Mouse (Mus musculus): ENCODE data around the gene F8. TPM values are rescaled to one million over a fixed set of nuclear protein-coding genes. Genes with fewer than 3 reads are reported as not detected.
A peak's percentile ranks its signal among the peaks of the same experiment; 100 is the strongest.
"Not testable (repeated sequence)": the region's sequence is repeated elsewhere in the genome, so short reads cannot be mapped to it uniquely, and the experiment has no call there.

Gene F8
- polyA plus RNA-seq, 1 experiment from 2014 or later = 0.77 TPM

- H3K9me3 ChIP-seq = no peaks in the 10 kb centered on the region
- no peak overlapping the region for H3K27ac ChIP-seq
- H3K4me3 ChIP-seq (replicated peaks) = no peak overlapping the region
- no peaks in the 10 kb centered on the region for H3K27me3 ChIP-seq (replicated peaks)
- ATAC-seq = no peak
- no peaks in the 10 kb centered on the region for H3K4me1 ChIP-seq (replicated peaks)
- 69% methylated on average over 8 of the region's 8 CpGs for WGBS
- H3K36me3 ChIP-seq = no peaks in the 10 kb centered on the region
- no peak overlapping the region for H3K9ac ChIP-seq
- no peak overlapping the region for H3K4me2 ChIP-seq (replicated peaks)
These were observed 110.7 kb downstream of the F8 start for GRCm38 (mm10) chrX:75271676-75272075.

GRCm38 (mm10) chrX:75233603-75234376 lies 148.6 kb downstream of the F8 start:
- not testable (repeated sequence) for H3K4me3 ChIP-seq (replicated peaks); H3K4me1 ChIP-seq (replicated peaks); H3K9me3 ChIP-seq; H3K36me3 ChIP-seq; ATAC-seq; H3K4me2 ChIP-seq (replicated peaks); H3K27ac ChIP-seq; H3K9ac ChIP-seq; H3K27me3 ChIP-seq (replicated peaks)
- 45% methylated on average over 8 of the region's 8 CpGs for WGBS

- Histone ChIP-seq H3K9me3 (no peaks in the 10 kb centered on the region), H3K4me3 (replicated peaks) (no peak overlapping the region), H3K27me3 (replicated peaks) (no peaks in the 10 kb centered on the region), H3K4me1 (replicated peaks) (no peaks in the 10 kb centered on the region), H3K4me2 (replicated peaks) (no peak overlapping the region), H3K27ac (no peak overlapping the region), H3K36me3 (no peaks in the 10 kb centered on the region), H3K9ac (no peak overlapping the region)
- WGBS = 77% methylated on average over 1 of the region's 1 CpGs
- no peak for ATAC-seq
These were observed 151.0 kb downstream of the F8 start for GRCm38 (mm10) chrX:75231456-75231855.

- Histone ChIP-seq H3K9ac (no peak within 1 kb of the TSS), H3K27me3 (replicated peaks) (no peaks in the 10 kb centered on the region), H3K4me3 (replicated peaks) (no peak within 1 kb of the TSS), H3K4me2 (replicated peaks) (no peak within 1 kb of the TSS), H3K36me3 (no peaks in the 10 kb centered on the region), H3K9me3 (no peaks in the 10 kb centered on the region), H3K27ac (no peak within 1 kb of the TSS), H3K4me1 (replicated peaks) (no peaks in the 10 kb centered on the region)
- ATAC-seq = no peak
- WGBS = 73% methylated on average over 1 of the region's 1 CpGs
These were observed 218.7 kb downstream of the F8 start, which contains the start of gene Smim9 for GRCm38 (mm10) chrX:75163670-75164069. Smim9 (minus strand) TSS chrX:75163770.

GRCm38 (mm10) chrX:75155576-75156243 lies 226.7 kb downstream of the F8 start:
- no peaks in the 10 kb centered on the region for H3K36me3 ChIP-seq
- WGBS = 18% methylated on average over 34 of the region's 49 CpGs
- peak; percentile 96 for ATAC-seq
- no peaks in the 10 kb centered on the region for H3K4me1 ChIP-seq (replicated peaks)
- no peaks in the 10 kb centered on the region for H3K27me3 ChIP-seq (replicated peaks)
- no peak overlapping the region; the same call in 1 of the 2 replicates for H3K9ac ChIP-seq
- no peak overlapping the region for H3K27ac ChIP-seq
- no peaks in the 10 kb centered on the region for H3K9me3 ChIP-seq
- H3K4me3 ChIP-seq (replicated peaks) = peak overlapping the region; percentile 36
- H3K4me2 ChIP-seq (replicated peaks) = peak overlapping the region; percentile 61

- 0 out of 2 replicates have a peak overlapping the region, but pooled peaks have one; percentile 17 for H3K27ac ChIP-seq
- no peak overlapping the region for H3K4me2 ChIP-seq (replicated peaks)
- 47% methylated on average over 1 of the region's 1 CpGs for WGBS
- H3K27me3 ChIP-seq (replicated peaks) = no peaks in the 10 kb centered on the region
- H3K36me3 ChIP-seq = no peaks in the 10 kb centered on the region
- ATAC-seq = peak; percentile 66
- no peaks in the 10 kb centered on the region for H3K4me1 ChIP-seq (replicated peaks)
- H3K9me3 ChIP-seq = no peaks in the 10 kb centered on the region
- H3K9ac ChIP-seq = no peak overlapping the region
- no peak overlapping the region for H3K4me3 ChIP-seq (replicated peaks)
These were observed 230.2 kb downstream of the F8 start for GRCm38 (mm10) chrX:75152249-75152648.

GRCm38 (mm10) chrX:75150304-75150703 lies 232.1 kb downstream of the F8 start:
- no peak overlapping the region for H3K4me3 ChIP-seq (replicated peaks)
- H3K9ac ChIP-seq = no peak overlapping the region
- ATAC-seq = no peak
- H3K27me3 ChIP-seq (replicated peaks) = no peaks in the 10 kb centered on the region
- H3K4me1 ChIP-seq (replicated peaks) = no peaks in the 10 kb centered on the region
- H3K4me2 ChIP-seq (replicated peaks) = no peak overlapping the region
- 84% methylated on average over 2 of the region's 2 CpGs for WGBS
- H3K27ac ChIP-seq = no peak overlapping the region
- H3K9me3 ChIP-seq = no peaks in the 10 kb centered on the region
- H3K36me3 ChIP-seq = no peaks in the 10 kb centered on the region

GRCm38 (mm10) chrX:75148414-75148813 lies 234.0 kb downstream of the F8 start:
- H3K4me2 ChIP-seq (replicated peaks) = no peak overlapping the region
- no peak for ATAC-seq
- H3K4me1 ChIP-seq (replicated peaks) = no peaks in the 10 kb centered on the region
- no peak overlapping the region for H3K9ac ChIP-seq
- 58% methylated on average over 4 of the region's 4 CpGs for WGBS
- H3K4me3 ChIP-seq (replicated peaks) = no peak overlapping the region
- no peaks in the 10 kb centered on the region for H3K9me3 ChIP-seq
- no peaks in the 10 kb centered on the region for H3K36me3 ChIP-seq
- H3K27ac ChIP-seq = no peak overlapping the region
- H3K27me3 ChIP-seq (replicated peaks) = no peaks in the 10 kb centered on the region

- H3K4me1 ChIP-seq (replicated peaks); H3K27me3 ChIP-seq (replicated peaks); H3K27ac ChIP-seq; H3K9ac ChIP-seq; H3K36me3 ChIP-seq; H3K9me3 ChIP-seq: not testable (repeated sequence)
- peak overlapping the region; percentile 57 for H3K4me2 ChIP-seq (replicated peaks)
- H3K4me3 ChIP-seq (replicated peaks) = peak overlapping the region; percentile 19
- ATAC-seq = peak; percentile 65
- 41% methylated on average over 22 of the region's 42 CpGs for WGBS
These were observed 239.3 kb downstream of the F8 start for GRCm38 (mm10) chrX:75143124-75143555.

- ATAC-seq = no peak
- no peaks in the 10 kb centered on the region for H3K9me3 ChIP-seq
- H3K27ac ChIP-seq = no peak overlapping the region
- no peak overlapping the region for H3K4me3 ChIP-seq (replicated peaks)
- 89% methylated on average over 2 of the region's 2 CpGs for WGBS
- H3K4me2 ChIP-seq (replicated peaks) = no peak overlapping the region
- no peak overlapping the region for H3K9ac ChIP-seq
- H3K36me3 ChIP-seq = no peaks in the 10 kb centered on the region
- H3K4me1 ChIP-seq (replicated peaks) = no peaks in the 10 kb centered on the region
- no peaks in the 10 kb centered on the region for H3K27me3 ChIP-seq (replicated peaks)
These were observed 244.2 kb downstream of the F8 start for GRCm38 (mm10) chrX:75138182-75138581.

GRCm38 (mm10) chrX:75137729-75138128 lies 244.7 kb downstream of the F8 start:
- Histone ChIP-seq H3K27ac (no peak overlapping the region), H3K4me3 (replicated peaks) (no peak overlapping the region), H3K9me3 (no peaks in the 10 kb centered on the region), H3K36me3 (no peaks in the 10 kb centered on the region), H3K9ac (no peak overlapping the region), H3K27me3 (replicated peaks) (no peaks in the 10 kb centered on the region), H3K4me2 (replicated peaks) (no peak overlapping the region), H3K4me1 (replicated peaks) (no peaks in the 10 kb centered on the region)
- no peak for ATAC-seq
- WGBS = 70% methylated on average over 2 of the region's 2 CpGs

GRCm38 (mm10) chrX:75136938-75137337 lies 245.5 kb downstream of the F8 start:
- no peak overlapping the region for H3K4me3 ChIP-seq (replicated peaks)
- no peaks in the 10 kb centered on the region for H3K27me3 ChIP-seq (replicated peaks)
- no peaks in the 10 kb centered on the region for H3K4me1 ChIP-seq (replicated peaks)
- peak; percentile 85 for ATAC-seq
- no peaks in the 10 kb centered on the region for H3K9me3 ChIP-seq
- no peak overlapping the region for H3K4me2 ChIP-seq (replicated peaks)
- no peak overlapping the region for H3K27ac ChIP-seq
- no peak overlapping the region for H3K9ac ChIP-seq
- no peaks in the 10 kb centered on the region for H3K36me3 ChIP-seq
